Mouse (Mus musculus): ENCODE measurements at regions not wholly inside any gene's neighbourhood (a gene's known extent, or its start where the extent isn't known, plus 50 kb on each side); places are given as distances from the start of the nearest gene placed in this dataset.
"Not testable (repeated sequence)": the region's sequence is repeated elsewhere in the genome, so short reads cannot be mapped to it uniquely, and the experiment has no call there.

DNA sequence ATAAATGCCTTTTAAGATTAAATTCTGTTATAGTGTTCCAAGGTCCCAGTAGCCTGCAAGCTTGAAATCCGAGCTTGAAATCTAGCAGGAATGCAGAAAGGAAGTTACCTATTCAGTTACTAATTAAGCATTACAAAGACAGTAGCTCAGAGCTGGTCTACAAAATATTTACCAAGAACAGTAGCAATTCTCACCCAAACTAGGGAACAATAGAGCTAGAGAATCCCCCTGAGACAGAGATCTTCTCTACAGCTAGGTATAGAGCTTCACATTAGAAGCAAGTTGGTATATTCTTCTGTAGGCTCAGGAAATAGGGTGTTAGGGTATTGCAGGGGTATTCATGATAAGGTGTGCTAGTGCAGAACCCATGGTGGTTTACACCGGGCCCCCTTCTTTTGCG, 114.3 kb downstream of the Ibtk start:
- TF ChIP-seq CTCF (IDR thresholded peaks at IDR 0.05); POLR2A (IDR thresholded peaks at IDR 0.05; ENCODE audit: insufficient read depth, low read depth, low read length); EP300 (IDR thresholded peaks at IDR 0.05; ENCODE audit: insufficient read depth, low read depth, low read length): not testable (repeated sequence)

Measured in heart, adult 2 months (tissue).